Mouse (Mus musculus) limb, embryonic 15.5 days (tissue): ENCODE measurements around the gene Cd2ap. TPM values are rescaled to one million over a fixed set of nuclear protein-coding genes. Genes with fewer than 3 reads are reported as not detected.

ENCODE experiments used
- ATAC-seq: fragments of 200-750 bp; cut with Nextera tagmentation; 2 replicates; pipeline ENCODE4 v1.8.0; 2017; ENCODE audit warnings: low read depth, moderate TSS enrichment; ENCODE audit not compliant: insufficient number of reproducible peaks, low FRiP score, low TSS enrichment
- H3K27ac ChIP-seq: fragments of 300-500 bp; sonication (generic); 2 replicates; pipeline ENCODE4 v1.5.1; 2015; ENCODE audit warnings: moderate library complexity, mild to moderate bottlenecking, inconsistent platforms
- H3K27me3 ChIP-seq: fragments of 300-500 bp; sonication (generic); 2 replicates; pipeline ENCODE4 v1.6.1; 2015; ENCODE audit warnings: inconsistent platforms
- H3K36me3 ChIP-seq: fragments of 300-500 bp; sonication (generic); 2 replicates; pipeline ENCODE4 v1.6.1; 2015; ENCODE audit warnings: inconsistent platforms
- H3K4me1 ChIP-seq: fragments of 300-500 bp; sonication (generic); 2 replicates; pipeline ENCODE4 v1.6.1; 2015; ENCODE audit warnings: inconsistent platforms
- H3K4me2 ChIP-seq: fragments of 300-500 bp; sonication (generic); 2 replicates; pipeline ENCODE4 v1.6.1; 2015; ENCODE audit warnings: mild to moderate bottlenecking, inconsistent platforms
- H3K4me3 ChIP-seq: fragments of 300-500 bp; sonication (generic); 2 replicates; pipeline ENCODE4 v1.5.1; 2015; ENCODE audit warnings: mild to moderate bottlenecking, inconsistent platforms
- H3K9ac ChIP-seq: fragments of 300-500 bp; sonication (generic); 2 replicates; pipeline ENCODE4 v1.6.1; 2015; ENCODE audit warnings: inconsistent platforms
- H3K9me3 ChIP-seq: fragments of 300-500 bp; sonication (generic); 2 replicates; pipeline ENCODE4 v1.6.1; 2016; ENCODE audit warnings: inconsistent platforms
- WGBS: fragments of 180-500 bp; shearing (Covaris S2); methylation state at CpG from one replicate; pipeline ENCODE4 v1.1.7; 2015; 5-methylcytosine and 5-hydroxymethylcytosine counted together
- polyA plus RNA-seq: library from polyadenylated mRNA; unstranded; fragments of >200 nt; fragmentation: Nextera tagmentation; extraction: Ambion mirVana; gene quantifications from 2 replicates; pipeline ENCODE4 v1.2.1, GENCODE M21; 2015

Gene Cd2ap
- polyA plus RNA-seq, 1 experiment from 2014 or later = 25.0 TPM

DNA sequence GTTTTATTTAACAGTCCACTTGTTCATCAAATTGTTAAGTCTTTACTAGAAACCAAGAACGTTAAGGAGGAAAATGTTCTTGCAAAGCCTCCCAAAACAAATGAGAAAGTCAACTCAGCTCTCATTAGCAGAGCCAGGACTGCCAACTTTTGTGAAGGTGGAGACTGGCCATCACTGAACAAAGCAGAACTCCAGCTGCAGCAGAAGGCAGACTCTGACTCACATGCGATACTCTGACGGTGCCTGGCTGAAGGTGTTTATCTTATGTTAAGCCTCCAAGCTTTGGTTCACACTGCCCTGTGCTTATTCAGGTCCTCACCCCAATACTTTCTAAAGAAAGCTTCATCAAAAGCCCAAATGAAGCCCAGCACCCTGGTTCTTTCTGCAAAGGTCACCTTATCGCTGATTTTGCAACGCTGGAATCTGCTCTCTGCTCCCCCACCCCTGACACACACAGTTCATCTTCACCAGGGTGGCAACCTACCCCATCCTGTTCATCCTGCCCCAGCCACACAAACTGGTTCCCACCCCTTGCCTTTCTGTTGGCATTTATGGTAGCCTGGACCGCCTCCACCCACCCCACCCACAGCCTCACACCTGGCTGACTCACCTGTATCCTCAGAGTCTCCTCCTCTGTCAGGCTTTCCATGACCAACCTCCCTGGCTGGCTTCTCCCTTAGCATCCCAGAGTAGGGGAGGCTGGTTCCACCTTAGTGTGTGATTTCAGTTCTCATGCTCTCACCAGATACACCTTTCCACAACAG lies 130.6 kb downstream of the Cd2ap start:
- no peak for ATAC-seq
- WGBS = 66% methylated on average over 6 of the region's 6 CpGs

More for the DNA sequence above, 130.6 kb downstream of the Cd2ap start:
- no peak overlapping the region for H3K4me2 ChIP-seq
- H3K4me1 ChIP-seq = no peaks in the 10 kb centered on the region
- no peaks in the 10 kb centered on the region for H3K36me3 ChIP-seq
- 0 out of 2 replicates have a peak overlapping the region, but pooled peaks have one; percentile 33 for H3K27ac ChIP-seq
- no peaks in the 10 kb centered on the region for H3K9me3 ChIP-seq
- no peak overlapping the region for H3K4me3 ChIP-seq
- H3K27me3 ChIP-seq = no peaks in the 10 kb centered on the region
- H3K9ac ChIP-seq = no peak overlapping the region

Other genes starting within 250 kb of the Cd2ap start
- 13.3 and 14.4 TPM in 2 replicates for gene Adgrf4, start 184.4 kb downstream of the Cd2ap start, polyA plus RNA-seq
- 4.3 and 4.4 TPM in 2 replicates for gene Adgrf2, start 134.5 kb downstream of the Cd2ap start, polyA plus RNA-seq
- 23.4 and 24.6 TPM in 2 replicates for gene Tnfrsf21, start 139.9 kb upstream of the Cd2ap start, polyA plus RNA-seq